Mouse (Mus musculus): ENCODE measurements around the gene Mzf1. TPM values are rescaled to one million over a fixed set of nuclear protein-coding genes. Genes with fewer than 3 reads are reported as not detected.
"Not testable (repeated sequence)": the region's sequence is repeated elsewhere in the genome, so short reads cannot be mapped to it uniquely, and the experiment has no call there.

Gene Mzf1
- 2.6 and 3.4 TPM in 2 replicates for total RNA-seq (2021)
- long read RNA-seq, experiment 1, partial matches to known transcripts = 0 of 12 reads
- long read RNA-seq, experiment 1, other reads (novel, unspliced or antisense) = 4 of 12 reads
- long read RNA-seq, experiment 2, partial matches to known transcripts = 2 of 5 reads
- long read RNA-seq, experiment 2, other reads (novel, unspliced or antisense) = 1 of 5 reads

GRCm38 (mm10) chr7:13054287-13055010 lies at the start of gene Mzf1:
Gene Mzf1, minus strand, starts transcription at chr7:13054764.
- peak; percentile 95 for DNase-seq

- DNase-seq = no peak
These were observed 40.5 kb upstream of the Mzf1 start, which contains the start of gene Vmn1r85 for GRCm38 (mm10) chr7:13095073-13095472. Gene Vmn1r85, minus strand, starts transcription at chr7:13095173.

- DNase-seq = no peak
These were observed 17.7 kb upstream of the Mzf1 start for GRCm38 (mm10) chr7:13072293-13072692.

GRCm38 (mm10) chr7:13063399-13063798 lies 8.8 kb upstream of the Mzf1 start:
- not testable (repeated sequence) for DNase-seq

- DNase-seq = no peak
These were observed 5.0 kb upstream of the Mzf1 start for GRCm38 (mm10) chr7:13059536-13059935.

- DNase-seq = no peak
These were observed 2.5 kb upstream of the Mzf1 start for GRCm38 (mm10) chr7:13056913-13057700.

- no peak for DNase-seq
These were observed 640 bp downstream of the Mzf1 start for GRCm38 (mm10) chr7:13053961-13054286.

- DNase-seq = no peak
These were observed 1.1 kb downstream of the Mzf1 start for GRCm38 (mm10) chr7:13053501-13053900.

- DNase-seq = no peak
These were observed 1.6 kb downstream of the Mzf1 start for GRCm38 (mm10) chr7:13053001-13053400.

- DNase-seq = peak; percentile 81
These were observed 8.5 kb downstream of the Mzf1 start for GRCm38 (mm10) chr7:13046084-13046483.

- no peak for DNase-seq
These were observed 10.3 kb downstream of the Mzf1 start for GRCm38 (mm10) chr7:13044254-13044625.

- peak; percentile 54 for DNase-seq
These were observed 10.9 kb downstream of the Mzf1 start for GRCm38 (mm10) chr7:13043445-13044253.

- no peak for DNase-seq
These were observed 11.5 kb downstream of the Mzf1 start for GRCm38 (mm10) chr7:13043120-13043444.

GRCm38 (mm10) chr7:13042511-13042910 lies 12.1 kb downstream of the Mzf1 start:
- DNase-seq = no peak

GRCm38 (mm10) chr7:13041256-13041655 lies 13.3 kb downstream of the Mzf1 start:
- no peak for DNase-seq

GRCm38 (mm10) chr7:13039181-13039580 lies 15.4 kb downstream of the Mzf1 start:
- no peak for DNase-seq

GRCm38 (mm10) chr7:13038621-13039169 lies 15.9 kb downstream of the Mzf1 start:
- no peak for DNase-seq

GRCm38 (mm10) chr7:13037901-13038555 lies 16.5 kb downstream of the Mzf1 start, which contains the start of gene Ube2m:
Gene Ube2m, minus strand, starts transcription at chr7:13038275.
- peak; percentile 99 for DNase-seq

- DNase-seq = no peak
These were observed 17.2 kb downstream of the Mzf1 start for GRCm38 (mm10) chr7:13037366-13037765.

- DNase-seq = no peak
These were observed 17.8 kb downstream of the Mzf1 start for GRCm38 (mm10) chr7:13036806-13037205.

- DNase-seq = no peak
These were observed 19.2 kb downstream of the Mzf1 start for GRCm38 (mm10) chr7:13035211-13035855.
